Mouse (Mus musculus): ENCODE results near the gene Wtip.

GRCm38 (mm10) chr7:34166850-34167249, 33.8 kb upstream of the Wtip start:
- no peak for TF ChIP-seq GATA1 (IDR thresholded peaks at IDR 0.05; ENCODE audit: low read length)
- TF ChIP-seq TAL1 (IDR thresholded peaks at IDR 0.05; ENCODE audit: low read length), result no peak
